Mouse (Mus musculus) lung, postnatal 0 days (tissue): ENCODE measurements at regions not wholly inside any gene's neighbourhood (a gene's known extent, or its start where the extent isn't known, plus 50 kb on each side); places are given as distances from the start of the nearest gene placed in this dataset.

Experiments used
- CTCF ChIP-seq: IDR thresholded peaks from 2 replicates; pipeline ENCODE4 v1.5.1; 2016; ENCODE audit warnings: antibody characterized with exemption, mild to moderate bottlenecking
- EP300 ChIP-seq: IDR thresholded peaks from 2 replicates; pipeline ENCODE4 v1.6.1; 2016; ENCODE audit warnings: antibody characterized with exemption, mild to moderate bottlenecking, control low read depth

GRCm38 (mm10) chr12:114366276-114366675 is 822.6 kb downstream of the Adam6a start:
- TF ChIP-seq CTCF (no peak), EP300 (no peak)
